33 mouse cellular contexts compared by ENCODE assay signal in the genomic region with DNA sequence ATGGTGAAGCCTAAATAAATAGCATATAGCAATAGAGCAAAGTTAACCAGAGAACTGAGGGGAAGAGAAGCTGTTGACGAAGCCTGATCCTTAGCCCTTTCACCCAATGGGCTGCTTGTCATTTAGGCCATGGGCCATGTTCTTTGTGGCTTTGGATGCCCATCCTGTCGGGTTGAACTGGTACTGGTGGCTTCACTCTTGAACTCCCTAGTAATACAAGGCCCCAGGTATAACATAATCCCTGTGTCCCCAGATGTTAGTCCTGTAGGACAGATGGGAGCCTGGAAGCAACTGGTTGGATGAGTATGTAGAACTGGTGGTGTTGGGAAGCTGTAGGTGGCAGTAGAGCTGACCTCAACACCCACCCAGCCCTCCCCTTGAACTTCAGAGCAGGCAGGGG. TPM values are rescaled to one million over a fixed set of nuclear protein-coding genes. Genes with fewer than 3 reads are reported as not detected.
"Had no signal": no experiment of that assay in that cellular context is flagged by ENCODE, and none has a peak within 500 bp of the region (broad histone marks: within the 10 kb centered on the region; RNA-seq: fewer than 3 reads in every experiment).

No protein-coding gene starts in this region.

- H3K9me3 ChIP-seq: embryonic facial prominence, embryonic 10.5 days; embryonic facial prominence, embryonic 12.5 days; embryonic facial prominence, embryonic 13.5 days; embryonic facial prominence, embryonic 15.5 days; forebrain, embryonic 10.5 days; forebrain, embryonic 12.5 days; forebrain, embryonic 13.5 days; forebrain, embryonic 15.5 days had no signal

- H3K4me3 ChIP-seq: embryonic facial prominence, embryonic 10.5 days; embryonic facial prominence, embryonic 12.5 days; embryonic facial prominence, embryonic 13.5 days; embryonic facial prominence, embryonic 15.5 days; erythroblast, embryonic 14.5 days; forebrain, embryonic 10.5 days; forebrain, embryonic 12.5 days; forebrain, embryonic 13.5 days; forebrain, embryonic 15.5 days; gastrocnemius, adult 2 months; heart, adult 2 months had no signal

- H3K36me3 ChIP-seq: embryonic facial prominence, embryonic 10.5 days; embryonic facial prominence, embryonic 12.5 days; embryonic facial prominence, embryonic 13.5 days; embryonic facial prominence, embryonic 15.5 days; forebrain, embryonic 10.5 days; forebrain, embryonic 12.5 days; forebrain, embryonic 15.5 days had no signal

- H3K27ac ChIP-seq: embryonic facial prominence, embryonic 10.5 days; embryonic facial prominence, embryonic 12.5 days; embryonic facial prominence, embryonic 13.5 days; embryonic facial prominence, embryonic 15.5 days; forebrain, embryonic 10.5 days; forebrain, embryonic 12.5 days; forebrain, embryonic 13.5 days; forebrain, embryonic 15.5 days; gastrocnemius, adult 2 months; heart, adult 2 months had no signal

- DNase-seq: cerebellum, adult 8-10 months; cerebellum, adult 9-10 months; cerebellum, adult 9-11 months; cerebellum, postnatal 10 days; cerebellum, postnatal 14 days; cerebellum, postnatal 25 days; cerebellum, postnatal 36 days; embryo, embryonic 11 days; forebrain, postnatal 0 days; gastrocnemius, adult 2 months; gastrocnemius, postnatal 10 days; gastrocnemius, postnatal 14 days; gastrocnemius, postnatal 25 days; gastrocnemius, postnatal 36 days; heart, adult 18-20 months; heart, adult 2 months had no signal

- H3K4me1 ChIP-seq: embryonic facial prominence, embryonic 10.5 days; embryonic facial prominence, embryonic 12.5 days; embryonic facial prominence, embryonic 13.5 days; embryonic facial prominence, embryonic 15.5 days; forebrain, embryonic 10.5 days; forebrain, embryonic 12.5 days; forebrain, embryonic 13.5 days; forebrain, embryonic 15.5 days had no signal

- H3K27me3 ChIP-seq: embryonic facial prominence, embryonic 12.5 days; embryonic facial prominence, embryonic 13.5 days; embryonic facial prominence, embryonic 15.5 days; forebrain, embryonic 12.5 days; forebrain, embryonic 13.5 days; forebrain, embryonic 15.5 days had no signal

RNA-seq across cellular contexts. Expression of a gene that starts 5.1 kb away (rescaled TPM):
- polyA plus RNA-seq: cortical plate, adult 2 months; embryonic facial prominence, embryonic 10.5 days; embryonic facial prominence, embryonic 11.5 days; embryonic facial prominence, embryonic 12.5 days; embryonic facial prominence, embryonic 13.5 days; embryonic facial prominence, embryonic 14.5 days; erythroblast, embryonic 14.5 days; forebrain, embryonic 10.5 days; forebrain, embryonic 11.5 days; forebrain, embryonic 12.5 days; forebrain, embryonic 13.5 days; forebrain, embryonic 14.5 days; forebrain, embryonic 15.5 days; forebrain, embryonic 16.5 days; frontal cortex, adult 2 months; gonadal fat pad, adult 2 months; heart, adult 2 months had no signal

RNA-seq across cellular contexts. Expression of a gene that starts 30.5 kb away (rescaled TPM):
- polyA plus RNA-seq: embryonic facial prominence, embryonic 11.5 days; embryonic facial prominence, embryonic 12.5 days; erythroblast, embryonic 14.5 days; forebrain, embryonic 10.5 days had no signal

RNA-seq across cellular contexts. Expression of a gene that starts 56.0 kb away (rescaled TPM):
- polyA plus RNA-seq: erythroblast, embryonic 14.5 days; forebrain, embryonic 10.5 days; heart, adult 2 months had no signal
